Mouse (Mus musculus): ENCODE results near the gene Npcd.

DNA sequence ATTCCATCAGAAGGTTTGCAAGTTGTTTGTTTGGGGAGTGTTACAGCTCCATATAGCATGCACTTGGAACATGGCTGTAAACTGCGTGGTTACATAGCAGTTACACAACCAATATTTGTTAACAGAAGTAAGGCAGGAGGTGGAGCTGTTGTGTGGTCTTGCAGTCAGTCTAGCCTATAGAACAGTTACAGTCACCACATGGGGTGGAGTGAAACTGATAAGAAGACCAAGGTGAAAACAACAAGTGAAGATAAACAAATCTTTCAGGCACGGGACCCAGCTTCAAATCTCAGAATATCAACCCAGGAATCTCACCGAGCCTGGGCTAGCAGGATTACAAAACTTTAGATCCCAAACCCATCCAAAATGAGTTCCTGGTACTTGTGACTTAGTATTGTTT lies 93.3 kb downstream of the Npcd start:
- TF ChIP-seq POLR2A (IDR thresholded peaks at IDR 0.05; ENCODE audit: borderline replicate concordance, low read depth, low read length) (no peak), CTCF (IDR thresholded peaks at IDR 0.05; ENCODE audit: low read depth, low read length) (no peak)
